Mouse (Mus musculus) liver, embryonic 11.5 days (tissue): ENCODE data around the gene Dpp6. TPM values are rescaled to one million over a fixed set of nuclear protein-coding genes. Genes with fewer than 3 reads are reported as not detected.

Source experiments
- ATAC-seq: fragments of 200-750 bp; cut with Nextera tagmentation; replicated peaks from 2 replicates; pipeline ENCODE4 v1.8.0; 2017; ENCODE audit warnings: moderate number of reproducible peaks, mild to moderate bottlenecking, moderate TSS enrichment, moderate library complexity; ENCODE audit not compliant: low FRiP score
- DNase-seq: peaks from one replicate; pipeline ENCODE4 v3.0.0-alpha.2; 2017; ENCODE audit warnings: low spot score
- H3K27ac ChIP-seq: fragments of 300-500 bp; sonication (generic); 2 replicates; pipeline ENCODE4 v1.5.1; 2014; ENCODE audit warnings: mild to moderate bottlenecking, low read depth, low read length, control low read depth
- H3K27me3 ChIP-seq: fragments of 300-500 bp; sonication (generic); replicated peaks from 2 replicates; pipeline ENCODE4 v1.6.1; 2014; ENCODE audit warnings: low read length, mixed read lengths; ENCODE audit not compliant: control insufficient read depth, insufficient read depth
- H3K36me3 ChIP-seq: fragments of 300-500 bp; sonication (generic); 2 replicates; pipeline ENCODE4 v1.6.1; 2014; ENCODE audit warnings: mild to moderate bottlenecking, low read length, moderate library complexity, mixed read lengths; ENCODE audit not compliant: control insufficient read depth, insufficient read depth
- H3K4me1 ChIP-seq: fragments of 300-500 bp; sonication (generic); replicated peaks from 2 replicates; pipeline ENCODE4 v1.6.1; 2014; ENCODE audit warnings: low read length, mixed read lengths; ENCODE audit not compliant: control insufficient read depth, insufficient read depth
- H3K4me2 ChIP-seq: fragments of 300-500 bp; sonication (generic); 2 replicates; pipeline ENCODE4 v1.6.1; 2014; ENCODE audit warnings: mild to moderate bottlenecking, control low read depth, moderate library complexity
- H3K4me3 ChIP-seq: fragments of 300-500 bp; sonication (generic); 2 replicates; pipeline ENCODE4 v1.5.1; 2014; ENCODE audit warnings: low read depth, low read length, control low read depth
- H3K9ac ChIP-seq: fragments of 300-500 bp; sonication (generic); 2 replicates; pipeline ENCODE4 v1.6.1; 2014; ENCODE audit warnings: low read depth, low read length, control low read depth
- H3K9me3 ChIP-seq: fragments of 300-500 bp; sonication (generic); 2 replicates; pipeline ENCODE4 v1.6.1; 2016; ENCODE audit warnings: low read length, inconsistent platforms, mixed read lengths; ENCODE audit not compliant: control insufficient read depth
- WGBS: fragments of 180-500 bp; shearing (Covaris S2); extraction: QIAGEN DNeasy Blood & Tissue Kit; methylation state at CpG from one replicate; pipeline ENCODE4 v1.1.7; 2014; 5-methylcytosine and 5-hydroxymethylcytosine counted together
- polyA plus RNA-seq: library from polyadenylated mRNA; unstranded; fragments of >200 nt; fragmentation: Nextera tagmentation; extraction: Ambion mirVana; gene quantifications from 2 replicates; pipeline ENCODE4 v1.2.1, GENCODE M21; 2014

The Dpp6 gene
- polyA plus RNA-seq, 1 experiment from 2014 or later = 1.1 TPM

DNA sequence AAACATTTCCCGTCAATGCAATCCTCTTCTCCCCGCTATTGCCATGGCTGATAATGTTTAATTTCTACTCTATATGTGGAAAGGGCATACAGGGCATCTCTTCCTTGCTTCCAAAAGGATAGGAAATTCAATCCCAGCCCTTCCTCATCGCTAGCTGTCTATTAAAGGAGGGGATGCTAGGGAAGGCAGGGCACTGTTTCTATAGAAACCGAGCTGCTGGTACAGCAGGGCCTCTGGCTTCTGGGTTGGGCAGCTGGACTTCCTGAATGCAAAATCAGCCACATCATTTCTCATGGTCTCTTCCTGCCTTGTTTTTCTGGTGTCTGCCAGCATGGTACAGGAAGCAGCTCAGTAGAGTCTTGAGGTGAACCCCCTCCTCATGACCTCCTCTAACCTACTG, 243.1 kb downstream of the Dpp6 start:
- ATAC-seq = no peak
- DNase-seq = no peak
- Histone ChIP-seq H3K27me3 (no peaks in the 10 kb centered on the region), H3K4me1 (no peaks in the 10 kb centered on the region), H3K9me3 (no peaks in the 10 kb centered on the region), H3K36me3 (no peaks in the 10 kb centered on the region), H3K4me2 (no peak overlapping the region), H3K4me3 (no peak overlapping the region), H3K27ac (no peak overlapping the region), H3K9ac (no peak overlapping the region)
- 73% methylated on average over 4 of the region's 4 CpGs for WGBS

DNA sequence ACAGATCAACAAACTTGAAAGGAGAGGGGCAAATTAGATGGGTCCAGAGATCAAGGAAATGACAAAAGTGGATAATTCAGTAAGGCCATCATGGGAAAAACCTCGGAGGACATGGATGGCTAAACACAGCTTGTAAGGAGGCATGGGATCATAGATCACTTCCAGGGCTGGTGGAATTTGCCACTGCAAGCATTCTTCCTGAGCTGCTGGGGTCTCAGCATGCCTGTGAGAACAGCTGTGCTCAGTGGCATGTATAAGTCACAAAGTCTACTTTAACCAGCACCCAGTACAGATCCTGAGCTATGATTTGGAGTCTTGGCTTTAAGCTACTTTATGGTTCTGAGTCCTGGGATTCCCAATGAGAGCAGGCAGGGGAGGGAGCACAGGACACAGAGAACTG, 246.9 kb downstream of the Dpp6 start:
- no peaks in the 10 kb centered on the region for H3K27me3 ChIP-seq
- H3K4me3 ChIP-seq = no peak overlapping the region
- WGBS = 72% methylated on average over 1 of the region's 1 CpGs
- H3K27ac ChIP-seq = no peak overlapping the region
- H3K4me1 ChIP-seq = no peaks in the 10 kb centered on the region
- no peak for DNase-seq
- H3K9me3 ChIP-seq = no peaks in the 10 kb centered on the region
- ATAC-seq = no peak
- H3K4me2 ChIP-seq = no peak overlapping the region
- no peak overlapping the region for H3K9ac ChIP-seq
- no peaks in the 10 kb centered on the region for H3K36me3 ChIP-seq

- Histone ChIP-seq H3K27ac (no peak overlapping the region), H3K4me3 (no peak overlapping the region), H3K4me1 (no peaks in the 10 kb centered on the region), H3K27me3 (no peaks in the 10 kb centered on the region), H3K9ac (no peak overlapping the region), H3K9me3 (no peaks in the 10 kb centered on the region), H3K36me3 (no peaks in the 10 kb centered on the region), H3K4me2 (no peak overlapping the region)
- ATAC-seq = no peak
- DNase-seq = no peak
- WGBS = 73% methylated on average over 4 of the region's 4 CpGs
These were observed 249.8 kb downstream of the Dpp6 start for GRCm38 (mm10) chr5:27066837-27067236.

GRCm38 (mm10) chr5:27075131-27075591, 258.2 kb downstream of the Dpp6 start:
- Histone ChIP-seq H3K9ac (no peak overlapping the region), H3K36me3 (no peaks in the 10 kb centered on the region), H3K27me3 (no peaks in the 10 kb centered on the region), H3K9me3 (no peaks in the 10 kb centered on the region), H3K4me1 (no peaks in the 10 kb centered on the region), H3K4me3 (no peak overlapping the region), H3K4me2 (no peak overlapping the region), H3K27ac (no peak overlapping the region)
- ATAC-seq = no peak
- DNase-seq = peak; percentile 34
- WGBS = 27% methylated on average over 8 of the region's 8 CpGs

DNA sequence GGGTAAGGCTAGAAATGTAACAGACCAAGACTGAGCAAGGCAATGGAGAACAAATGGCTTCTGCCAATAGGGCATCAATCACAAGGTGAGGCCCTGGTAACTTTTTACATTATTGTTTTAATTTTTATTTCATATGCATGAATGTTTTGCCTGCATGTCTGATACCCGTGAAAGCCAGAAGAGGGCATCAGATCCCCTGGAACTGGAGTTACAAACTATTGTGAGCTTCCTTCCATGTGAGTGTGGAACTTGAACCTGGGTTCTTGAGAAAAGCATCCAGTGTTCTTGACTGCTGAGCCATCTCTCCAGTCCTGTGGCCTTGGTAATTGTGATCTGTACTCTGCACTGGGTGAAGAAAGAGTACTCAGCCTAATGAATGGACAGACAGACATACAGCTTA, 259.0 kb downstream of the Dpp6 start:
- Histone ChIP-seq H3K9ac (no peak overlapping the region), H3K36me3 (no peaks in the 10 kb centered on the region), H3K27me3 (no peaks in the 10 kb centered on the region), H3K27ac (no peak overlapping the region), H3K4me2 (no peak overlapping the region), H3K4me3 (no peak overlapping the region), H3K4me1 (no peaks in the 10 kb centered on the region), H3K9me3 (no peaks in the 10 kb centered on the region)
- WGBS = 40% methylated on average over 1 of the region's 1 CpGs
- ATAC-seq (no peak), DNase-seq (no peak)

GRCm38 (mm10) chr5:27077821-27078220, 260.8 kb downstream of the Dpp6 start:
- DNase-seq (no peak), ATAC-seq (no peak)
- H3K4me3 ChIP-seq = no peak overlapping the region
- no peaks in the 10 kb centered on the region for H3K27me3 ChIP-seq
- H3K36me3 ChIP-seq = no peaks in the 10 kb centered on the region
- no peak overlapping the region for H3K4me2 ChIP-seq
- no peak overlapping the region for H3K9ac ChIP-seq
- 51% methylated on average over 1 of the region's 1 CpGs for WGBS
- H3K9me3 ChIP-seq = no peaks in the 10 kb centered on the region
- no peaks in the 10 kb centered on the region for H3K4me1 ChIP-seq
- no peak overlapping the region for H3K27ac ChIP-seq

DNA sequence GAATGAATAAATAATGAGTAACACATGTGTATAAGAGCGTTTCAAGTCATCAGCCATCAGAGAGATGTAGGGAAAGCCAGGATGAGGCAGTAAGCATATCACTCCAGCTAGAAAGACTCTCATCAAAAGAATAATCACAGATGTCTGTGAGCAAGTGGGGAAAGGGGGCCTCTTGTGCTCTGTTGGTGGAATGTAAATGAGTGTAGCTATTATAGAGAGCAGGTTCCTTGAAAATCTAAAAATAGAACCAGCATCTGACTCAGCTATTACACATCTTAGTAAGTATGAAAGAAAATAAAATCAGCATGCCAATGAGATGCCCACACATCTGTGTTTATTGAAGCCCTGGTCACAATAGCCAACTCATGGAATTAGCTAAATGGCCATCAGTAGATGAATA, 264.3 kb downstream of the Dpp6 start:
- no peak overlapping the region for H3K4me2 ChIP-seq
- H3K9me3 ChIP-seq = no peaks in the 10 kb centered on the region
- 63% methylated on average over 1 of the region's 1 CpGs for WGBS
- H3K9ac ChIP-seq = no peak overlapping the region
- H3K36me3 ChIP-seq = no peaks in the 10 kb centered on the region
- no peaks in the 10 kb centered on the region for H3K4me1 ChIP-seq
- DNase-seq (no peak), ATAC-seq (no peak)
- no peak overlapping the region for H3K27ac ChIP-seq
- no peak overlapping the region for H3K4me3 ChIP-seq
- no peaks in the 10 kb centered on the region for H3K27me3 ChIP-seq

DNA sequence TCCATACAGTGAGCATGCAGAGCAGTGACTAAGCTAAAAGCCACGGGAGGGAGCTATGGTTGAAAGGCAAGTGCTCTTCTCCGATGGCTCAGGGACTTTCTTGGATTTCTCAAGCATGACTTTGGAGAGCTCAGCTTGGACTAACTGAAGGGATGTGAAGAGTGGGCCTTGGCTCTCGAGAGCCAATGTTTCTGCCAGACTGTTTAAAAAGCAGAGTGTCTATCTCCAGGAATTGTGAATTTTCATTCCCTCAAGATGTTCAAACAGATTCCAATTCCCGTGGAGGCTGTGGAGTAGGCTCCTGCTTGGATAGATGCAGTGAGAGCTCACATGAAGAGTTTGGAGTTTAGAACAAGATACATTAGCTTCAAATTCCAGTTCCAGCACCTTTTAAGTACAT, 266.8 kb downstream of the Dpp6 start:
- no peaks in the 10 kb centered on the region for H3K36me3 ChIP-seq
- no peaks in the 10 kb centered on the region for H3K4me1 ChIP-seq
- no peak overlapping the region for H3K27ac ChIP-seq
- no peak overlapping the region for H3K9ac ChIP-seq
- H3K4me2 ChIP-seq = no peak overlapping the region
- DNase-seq = no peak
- H3K9me3 ChIP-seq = no peaks in the 10 kb centered on the region
- 59% methylated on average over 4 of the region's 4 CpGs for WGBS
- no peak for ATAC-seq
- no peaks in the 10 kb centered on the region for H3K27me3 ChIP-seq
- no peak overlapping the region for H3K4me3 ChIP-seq

DNA sequence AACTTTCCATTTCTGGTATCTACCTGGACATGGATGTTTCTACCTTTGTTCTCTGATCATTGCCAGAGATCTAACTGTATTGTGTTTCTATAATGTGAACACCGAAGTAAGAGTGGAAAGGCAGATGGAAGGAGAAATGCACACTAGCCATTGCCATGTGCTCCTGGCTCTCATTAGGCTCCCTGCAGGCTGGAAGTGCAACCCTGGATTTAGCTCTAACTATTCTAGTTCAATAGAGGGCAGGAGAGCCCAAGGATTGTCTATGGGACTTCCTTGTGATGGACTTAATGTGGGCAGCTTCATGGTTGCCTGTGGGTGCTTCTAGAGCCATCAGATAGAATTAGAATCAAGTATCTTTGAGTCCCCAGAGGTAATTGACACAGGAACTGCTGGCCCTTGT, 291.2 kb downstream of the Dpp6 start:
- Histone ChIP-seq H3K9me3 (no peaks in the 10 kb centered on the region), H3K4me2 (no peak overlapping the region), H3K36me3 (no peaks in the 10 kb centered on the region), H3K4me3 (no peak overlapping the region), H3K9ac (no peak overlapping the region), H3K4me1 (no peaks in the 10 kb centered on the region), H3K27ac (no peak overlapping the region), H3K27me3 (no peaks in the 10 kb centered on the region)
- 94% methylated on average over 1 of the region's 1 CpGs for WGBS
- DNase-seq (no peak), ATAC-seq (no peak)
